8 mouse cellular contexts compared by ENCODE assay signal in the genomic region with DNA sequence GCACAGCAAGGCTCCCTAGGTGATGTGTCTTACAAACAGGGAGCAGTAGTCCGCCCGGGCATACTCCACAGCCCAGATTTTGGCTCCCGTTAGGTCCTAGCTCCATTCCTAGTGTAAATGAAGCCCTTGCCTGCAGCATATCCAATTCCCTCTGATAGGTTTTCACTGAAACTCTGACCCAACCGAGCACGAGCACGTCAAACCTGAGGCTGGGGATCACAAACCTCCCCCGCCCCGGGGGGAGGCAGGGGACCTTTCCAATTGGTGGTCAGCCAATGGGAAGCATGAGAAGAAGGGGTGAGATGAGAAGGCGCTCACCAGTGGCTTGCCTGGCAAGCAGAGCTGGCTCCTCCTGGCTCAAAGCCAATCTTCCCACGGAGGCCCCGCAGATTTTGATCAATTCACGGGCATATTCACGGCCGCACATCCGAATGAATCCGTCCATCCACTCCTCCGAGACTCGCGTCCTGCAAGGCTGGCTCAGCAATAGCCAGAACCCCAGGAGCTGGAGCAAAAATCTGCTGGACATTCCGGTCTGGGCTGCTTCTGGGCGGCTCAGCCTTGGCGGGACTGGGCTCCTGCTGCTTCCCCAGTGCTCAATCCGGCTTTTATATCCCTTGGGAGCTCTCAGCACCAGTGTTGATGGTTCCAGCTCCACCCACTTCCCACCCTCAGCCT. TPM values are rescaled to one million over a fixed set of nuclear protein-coding genes. Genes with fewer than 3 reads are reported as not detected.
DNase-seq lines count a peak whose midpoint lies in the region; ATAC-seq and TF ChIP-seq lines count a peak whose summit lies in the region.

Rln1 (minus strand) TSS at position 603 of the 678 bp plus-strand sequence.

- no peaks in the 10 kb centered on the region for H3K36me3 ChIP-seq in lung, embryonic 14.5 days (ENCODE audit: insufficient read depth)
- H3K36me3 ChIP-seq in forebrain, embryonic 15.5 days: no peaks in the 10 kb centered on the region
- no peaks in the 10 kb centered on the region for H3K36me3 ChIP-seq in intestine, embryonic 16.5 days (ENCODE audit: control insufficient read depth, insufficient read depth, low read length)
- H3K36me3 ChIP-seq in liver, embryonic 15.5 days (replicated peaks): no peaks in the 10 kb centered on the region

- DNase-seq in lung, embryonic 14.5 days: peak; percentile 76
- DNase-seq in lung, postnatal 36 days: no peak
- DNase-seq in cerebellum, adult 11-12 months: peak; percentile 26
- peak; percentile 45 for DNase-seq in right cerebral cortex, postnatal 14 days
- DNase-seq in thymus, adult 18-20 months: no peak

- peak within 1 kb of the TSS; percentile 38 for H3K4me3 ChIP-seq in lung, embryonic 14.5 days (ENCODE audit: low read depth, low read length)
- peak within 1 kb of the TSS; percentile 47 for H3K4me3 ChIP-seq in forebrain, embryonic 15.5 days
- peak within 1 kb of the TSS; percentile 45 for H3K4me3 ChIP-seq in intestine, embryonic 16.5 days (ENCODE audit: low read length)
- H3K4me3 ChIP-seq in liver, embryonic 15.5 days (replicated peaks): peak within 1 kb of the TSS; percentile 7; the same call in 1 of the 2 replicates

- no peak for TF ChIP-seq CTCF in lung, embryonic 14.5 days (IDR thresholded peaks at IDR 0.05; ENCODE audit: low read depth)

- H3K9me3 ChIP-seq in lung, embryonic 14.5 days (ENCODE audit: low read depth, low read length): no peaks in the 10 kb centered on the region
- H3K9me3 ChIP-seq in forebrain, embryonic 15.5 days: no peaks in the 10 kb centered on the region
- H3K9me3 ChIP-seq in intestine, embryonic 16.5 days (ENCODE audit: control insufficient read depth, low read length): no peaks in the 10 kb centered on the region
- no peaks in the 10 kb centered on the region for H3K9me3 ChIP-seq in liver, embryonic 15.5 days (replicated peaks)

- H3K27ac ChIP-seq in lung, embryonic 14.5 days (ENCODE audit: low read depth): no peak within 1 kb of the TSS
- no peak within 1 kb of the TSS for H3K27ac ChIP-seq in forebrain, embryonic 15.5 days (replicated peaks)
- H3K27ac ChIP-seq in intestine, embryonic 16.5 days (ENCODE audit: low read length): no peak within 1 kb of the TSS
- no peak within 1 kb of the TSS for H3K27ac ChIP-seq in liver, embryonic 15.5 days (replicated peaks)

- 2% methylated on average over 23 of the region's 23 CpGs for WGBS in lung, embryonic 14.5 days
- 2% methylated on average over 23 of the region's 23 CpGs for WGBS in forebrain, embryonic 15.5 days
- 4% methylated on average over 23 of the region's 23 CpGs for WGBS in intestine, embryonic 16.5 days
- WGBS in liver, embryonic 15.5 days (ENCODE audit: insufficient replicate concordance): 9% methylated on average over 23 of the region's 23 CpGs

- peaks cover 7% of the 10 kb centered on the region; the same call in 1 of the 2 replicates for H3K4me1 ChIP-seq in lung, embryonic 14.5 days (ENCODE audit: insufficient read depth)
- peaks cover 4% of the 10 kb centered on the region; the same call in 1 of the 2 replicates for H3K4me1 ChIP-seq in forebrain, embryonic 15.5 days
- H3K4me1 ChIP-seq in intestine, embryonic 16.5 days (ENCODE audit: control insufficient read depth, insufficient read depth, low read length): peaks cover 4% of the 10 kb centered on the region; the same call in 1 of the 2 replicates
- H3K4me1 ChIP-seq in liver, embryonic 15.5 days (replicated peaks): 0 out of 2 replicates have a peak, but pooled peaks cover 4% of the 10 kb centered on the region

- ATAC-seq in lung, embryonic 14.5 days (ENCODE audit: insufficient read depth): peak; percentile 63; the same call in 1 of the 2 replicates
- peak; percentile 72 for ATAC-seq in forebrain, embryonic 15.5 days (replicated peaks)
- peak; percentile 48 for ATAC-seq in intestine, embryonic 16.5 days
- ATAC-seq in liver, embryonic 15.5 days (ENCODE audit: insufficient read depth): no peak

- H3K9ac ChIP-seq in lung, embryonic 14.5 days: peak within 1 kb of the TSS; percentile 60
- peak within 1 kb of the TSS; percentile 55 for H3K9ac ChIP-seq in forebrain, embryonic 15.5 days (replicated peaks)
- peak within 1 kb of the TSS; percentile 65 for H3K9ac ChIP-seq in intestine, embryonic 16.5 days (ENCODE audit: low read depth, low read length)
- H3K9ac ChIP-seq in liver, embryonic 15.5 days: no peak within 1 kb of the TSS

- peaks cover 19% of the 10 kb centered on the region for H3K27me3 ChIP-seq in lung, embryonic 14.5 days (ENCODE audit: insufficient read depth, low read length)
- no peaks in the 10 kb centered on the region; the same call in 1 of the 2 replicates for H3K27me3 ChIP-seq in forebrain, embryonic 15.5 days
- peaks cover 3% of the 10 kb centered on the region; the same call in 1 of the 2 replicates for H3K27me3 ChIP-seq in intestine, embryonic 16.5 days (replicated peaks; ENCODE audit: control insufficient read depth, insufficient read depth, low read length)
- H3K27me3 ChIP-seq in liver, embryonic 15.5 days: peaks cover 48% of the 10 kb centered on the region

- H3K4me2 ChIP-seq in lung, embryonic 14.5 days: peak within 1 kb of the TSS; percentile 80
- peak within 1 kb of the TSS; percentile 67 for H3K4me2 ChIP-seq in forebrain, embryonic 15.5 days (replicated peaks)
- peak within 1 kb of the TSS; percentile 80 for H3K4me2 ChIP-seq in intestine, embryonic 16.5 days (ENCODE audit: low read depth, low read length)
- H3K4me2 ChIP-seq in liver, embryonic 15.5 days: peak within 1 kb of the TSS; percentile 48

RNA-seq across cellular contexts. Expression of gene Rln1, which starts in this region (rescaled TPM):
- not detected in 2 replicates for polyA plus RNA-seq in lung, embryonic 14.5 days (2014; fragmentation: Nextera tagmentation; extraction: Ambion mirVana)
- polyA plus RNA-seq in forebrain, embryonic 15.5 days (2015; fragmentation: Nextera tagmentation; extraction: Ambion mirVana): 1.8 and 3.4 TPM in 2 replicates
- not detected in 2 replicates for polyA plus RNA-seq in intestine, embryonic 16.5 days (2015; fragmentation: Nextera tagmentation; extraction: Ambion mirVana)
- polyA plus RNA-seq in liver, embryonic 15.5 days (2015; fragmentation: Nextera tagmentation; extraction: Ambion mirVana): not detected in 2 replicates

Comparison
In these comparisons a context has a peak if more than half of its experiments do, and no peak if none do; other contexts are left out.
1. Peak in DNase-seq, ATAC-seq, H3K4me3 ChIP-seq, H3K9ac ChIP-seq and H3K4me2 ChIP-seq in lung, embryonic 14.5 days; RNA of the gene not detected or under 1 TPM.
2. Peak in ATAC-seq, H3K4me3 ChIP-seq, H3K9ac ChIP-seq and H3K4me2 ChIP-seq in intestine, embryonic 16.5 days; RNA of the gene not detected or under 1 TPM.
3. DNase-seq: peak in cerebellum, adult 11-12 months (single experiment) and right cerebral cortex, postnatal 14 days (single experiment); none in lung, postnatal 36 days (single experiment) and thymus, adult 18-20 months (0 of 2).
4. Peak in every context shown above with its lines, with median percentiles within 50 percentile points of each other: H3K4me2 ChIP-seq and H3K4me3 ChIP-seq.